Mouse (Mus musculus) embryo, embryonic 11.5 days (tissue): ENCODE data around the gene Ppp2r5c.

Experiments used
- DNase-seq: peaks from one replicate; pipeline ENCODE4 v3.0.0-alpha.2; 2012; ENCODE audit warnings: low read depth, low spot score

Ppp2r5c gene

GRCm38 (mm10) chr12:110488031-110488430, 41.1 kb downstream of the Ppp2r5c start:
- no peak for DNase-seq

- DNase-seq: no peak
Measured at GRCm38 (mm10) chr12:110489946-110490701, 43.2 kb downstream of the Ppp2r5c start.

- no peak for DNase-seq
Measured at GRCm38 (mm10) chr12:110492436-110492835, 45.5 kb downstream of the Ppp2r5c start.

- no peak for DNase-seq
Measured at GRCm38 (mm10) chr12:110493597-110494369, 46.9 kb downstream of the Ppp2r5c start.

GRCm38 (mm10) chr12:110494846-110495245, 47.9 kb downstream of the Ppp2r5c start:
- DNase-seq: no peak

- DNase-seq: no peak
Measured at GRCm38 (mm10) chr12:110495260-110495659, 48.3 kb downstream of the Ppp2r5c start.

- no peak for DNase-seq
Measured at GRCm38 (mm10) chr12:110496016-110496415, 49.1 kb downstream of the Ppp2r5c start.

- no peak for DNase-seq
Measured at GRCm38 (mm10) chr12:110497013-110497412, 50.1 kb downstream of the Ppp2r5c start.

GRCm38 (mm10) chr12:110497485-110497884, 50.6 kb downstream of the Ppp2r5c start:
- no peak for DNase-seq

GRCm38 (mm10) chr12:110498283-110499224, 51.6 kb downstream of the Ppp2r5c start:
- no peak for DNase-seq

GRCm38 (mm10) chr12:110499225-110499992, 52.5 kb downstream of the Ppp2r5c start:
- DNase-seq: no peak

GRCm38 (mm10) chr12:110500095-110500494, 53.2 kb downstream of the Ppp2r5c start:
- no peak for DNase-seq

- DNase-seq: no peak
Measured at GRCm38 (mm10) chr12:110503406-110504144, 56.7 kb downstream of the Ppp2r5c start.

GRCm38 (mm10) chr12:110504145-110504490, 57.2 kb downstream of the Ppp2r5c start:
- no peak for DNase-seq

GRCm38 (mm10) chr12:110504793-110505192, 57.9 kb downstream of the Ppp2r5c start:
- DNase-seq: no peak

GRCm38 (mm10) chr12:110506046-110506445, 59.1 kb downstream of the Ppp2r5c start:
- DNase-seq: no peak

GRCm38 (mm10) chr12:110507714-110508297, 60.9 kb downstream of the Ppp2r5c start:
- no peak for DNase-seq

GRCm38 (mm10) chr12:110508680-110509079, 61.8 kb downstream of the Ppp2r5c start:
- no peak for DNase-seq

GRCm38 (mm10) chr12:110510171-110510871, 63.4 kb downstream of the Ppp2r5c start:
- no peak for DNase-seq
